Mouse (Mus musculus): ENCODE data around the gene Wasf3.

DNA sequence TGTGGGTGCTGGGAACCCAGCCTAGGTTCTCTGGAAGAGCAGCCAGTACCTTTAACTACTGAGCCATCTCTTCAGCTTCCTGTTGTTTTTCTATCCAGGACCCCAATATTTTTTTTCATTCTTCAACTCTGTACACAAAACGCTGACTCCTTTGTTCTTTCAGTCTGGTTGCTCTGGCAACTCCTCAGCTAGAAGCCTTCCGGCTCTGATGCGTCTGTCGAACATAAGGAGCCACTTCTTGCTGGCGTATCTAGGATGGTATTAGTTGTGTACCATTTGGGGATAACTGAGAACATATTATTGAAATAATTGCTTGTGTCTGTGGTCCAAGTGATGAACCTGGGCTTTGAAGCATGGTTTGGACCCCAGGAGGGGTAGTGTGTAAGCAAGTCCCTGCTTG is 12.5 kb downstream of the Wasf3 start:
- no peak for TF ChIP-seq CTCF (IDR thresholded peaks at IDR 0.05; ENCODE audit: low read depth, low read length)
- no peak for TF ChIP-seq POLR2A (IDR thresholded peaks at IDR 0.05; ENCODE audit: insufficient read depth, low read length)
- no peak for TF ChIP-seq EP300 (IDR thresholded peaks at IDR 0.05; ENCODE audit: insufficient read depth, low read depth, low read length)
